Mouse (Mus musculus) Patski (cell line): ENCODE measurements around the gene Brd4. TPM values are rescaled to one million over a fixed set of nuclear protein-coding genes. Genes with fewer than 3 reads are reported as not detected.
A peak's percentile ranks its signal among the peaks of the same experiment; 100 is the strongest.

Source experiments
- ATAC-seq: fragments of 100-300 bp; one replicate; pipeline ENCODE4 v1.8.0; 2021
- CTCF ChIA-PET: fragments of 350-600 bp; sonication (Branson Sonifier 250); formaldehyde crosslinking; loops from one replicate; lab custom pipeline; 2022; ENCODE audit warnings: inconsistent platforms; lab: Charles Lee
- POLR2A ChIA-PET: fragments of 350-600 bp; sonication (Branson Sonifier 250); formaldehyde crosslinking; loops from one replicate; lab custom pipeline; 2022; ENCODE audit warnings: antibody characterized with exemption, inconsistent platforms; lab: Charles Lee
- DNase-seq: peaks from one replicate; pipeline ENCODE4 v3.0.0-alpha.2; 2011; ENCODE audit warnings: low read depth, low spot score
- H3K27me3 ChIP-seq: fragments of 371-371 bp; one replicate; pipeline ENCODE4 v1.5.1; 2021
- CTCF ChIP-seq: fragments of 100-300 bp; IDR thresholded peaks from one replicate; pipeline ENCODE4 v1.5.1; 2021
- in situ Hi-C: fragments of 300-500 bp; cut with MboI; formaldehyde crosslinking; loops from 3 replicates; pipeline ENCODE4 v1.11.1; 2018; ENCODE audit warnings: low pct_unique_long_range_greater_than_20kb, mixed read lengths
- polyA plus RNA-seq: library from polyadenylated mRNA; unstranded; gene quantifications from one replicate; pipeline ENCODE4 v1.2.3, GENCODE M21; 2021

The Brd4 gene
- polyA plus RNA-seq, 1 experiment from 2014 or later: 102 TPM

GRCm38 (mm10) chr17:32315560-32315959 lies 31.0 kb upstream of the Brd4 start:
- TF ChIP-seq CTCF: no peak
- POLR2A ChIA-PET: no interaction called here
- CTCF ChIA-PET: no interaction called here
- no peak for DNase-seq
- in situ Hi-C loops: no loop called here
- H3K27me3 ChIP-seq: no peaks in the 10 kb centered on the region
- no peak for ATAC-seq

GRCm38 (mm10) chr17:32313892-32314291 lies 29.4 kb upstream of the Brd4 start:
- ChIA-PET POLR2A (interaction anchor here (0.7 kb wide), 1 partner anchor 11 kb away, joined by 3 read pairs; no protein-coding TSS in a partner anchor), CTCF (interaction anchor here (1.0 to 1.3 kb wide), 2 partner anchors 8 to 19 kb away, joined by 3 read pairs; no protein-coding TSS in a partner anchor)
- no peaks in the 10 kb centered on the region for H3K27me3 ChIP-seq
- DNase-seq (no peak), ATAC-seq (no peak)
- no peak for TF ChIP-seq CTCF
- in situ Hi-C loops: no loop called here

GRCm38 (mm10) chr17:32312801-32313200 lies 28.3 kb upstream of the Brd4 start:
- H3K27me3 ChIP-seq: no peaks in the 10 kb centered on the region
- no peak for DNase-seq
- POLR2A ChIA-PET: no interaction called here
- CTCF ChIA-PET: interaction anchor here (1.0 kb wide), 1 partner anchor 176 kb away, joined by 4 read pairs; no protein-coding TSS in a partner anchor
- ATAC-seq: no peak
- in situ Hi-C loops: no loop called here
- no peak for TF ChIP-seq CTCF

GRCm38 (mm10) chr17:32307963-32308362 lies 23.4 kb upstream of the Brd4 start:
- no peak for ATAC-seq
- no peak for TF ChIP-seq CTCF
- ChIA-PET CTCF (no interaction called here), POLR2A (interaction anchor here (0.5 kb wide), 1 partner anchor 9 kb away, joined by 4 read pairs; no protein-coding TSS in a partner anchor)
- no peaks in the 10 kb centered on the region for H3K27me3 ChIP-seq
- no peak for DNase-seq
- in situ Hi-C loops: no loop called here

GRCm38 (mm10) chr17:32298125-32298524 lies 13.6 kb upstream of the Brd4 start:
- H3K27me3 ChIP-seq: no peaks in the 10 kb centered on the region
- ChIA-PET POLR2A (interaction anchor here (0.6 to 1.7 kb wide), 2 partner anchors 10 to 13 kb away, joined by 4 read pairs; no protein-coding TSS in a partner anchor), CTCF (no interaction called here)
- in situ Hi-C loops: no loop called here
- no peak for DNase-seq
- TF ChIP-seq CTCF: peak; percentile 40
- no peak for ATAC-seq

- ChIA-PET POLR2A (no interaction called here), CTCF (no interaction called here)
- DNase-seq: no peak
- in situ Hi-C loops: no loop called here
- no peak for ATAC-seq
- TF ChIP-seq CTCF: no peak
- H3K27me3 ChIP-seq: no peaks in the 10 kb centered on the region
Measured at GRCm38 (mm10) chr17:32295901-32296300, 11.4 kb upstream of the Brd4 start.

- in situ Hi-C loops: no loop called here
- CTCF ChIA-PET: interaction anchor here (1.1 kb wide), 1 partner anchor 19 kb away, joined by 3 read pairs; no protein-coding TSS in a partner anchor
- DNase-seq (no peak), ATAC-seq (no peak)
- H3K27me3 ChIP-seq: no peaks in the 10 kb centered on the region
- POLR2A ChIA-PET: no interaction called here
- TF ChIP-seq CTCF: no peak
Measured at GRCm38 (mm10) chr17:32295160-32295559, 10.6 kb upstream of the Brd4 start.

GRCm38 (mm10) chr17:32285138-32285670 lies 682 bp upstream of the Brd4 start:
- POLR2A ChIA-PET: interaction anchor here (0.6 to 1.2 kb wide), 3 partner anchors 13 to 907 kb away, joined by 3 to 4 read pairs (median 4); no protein-coding TSS in a partner anchor
- in situ Hi-C loops: no loop called here
- DNase-seq (no peak), ATAC-seq (no peak)
- no peak for TF ChIP-seq CTCF
- H3K27me3 ChIP-seq: no peaks in the 10 kb centered on the region
- CTCF ChIA-PET: interaction anchor here (1.6 kb wide), 1 partner anchor 75 kb away, joined by 7 read pairs; no protein-coding TSS in a partner anchor

GRCm38 (mm10) chr17:32283771-32284221 lies 726 bp downstream of the Brd4 start:
- CTCF ChIA-PET: interaction anchor here (1.6 kb wide), 1 partner anchor 74 kb away, joined by 7 read pairs; no protein-coding TSS in a partner anchor
- in situ Hi-C loops: no loop called here

GRCm38 (mm10) chr17:32283341-32283740 lies 1.2 kb downstream of the Brd4 start:
- DNase-seq (no peak), ATAC-seq (no peak)
- no peak for TF ChIP-seq CTCF
- ChIA-PET POLR2A (interaction anchor here (0.7 kb wide), 1 partner anchor 51 kb away, joined by 3 read pairs; no protein-coding TSS in a partner anchor), CTCF (interaction anchor here (1.6 kb wide), 1 partner anchor 73 kb away, joined by 7 read pairs; no protein-coding TSS in a partner anchor)
- H3K27me3 ChIP-seq: no peaks in the 10 kb centered on the region
- in situ Hi-C loops: no loop called here

More at GRCm38 (mm10) chr17:32283771-32284221, 726 bp downstream of the Brd4 start:
- H3K27me3 ChIP-seq: no peaks in the 10 kb centered on the region
- POLR2A ChIA-PET: interaction anchor here (0.6 to 0.9 kb wide), 2 partner anchors 9 to 207 kb away, joined by 3 read pairs; no protein-coding TSS in a partner anchor
- no peak for TF ChIP-seq CTCF
- peak; percentile 66 for ATAC-seq
- no peak for DNase-seq
